Mouse (Mus musculus) myocyte (in vitro differentiated cells): ENCODE data around the gene Sap30bp.

Experiments
- E2F4 ChIP-seq: IDR thresholded peaks from one replicate; pipeline ENCODE4 v1.6.1; 2011; ENCODE audit warnings: mild to moderate bottlenecking, control low read depth, moderate library complexity; ENCODE audit not compliant: insufficient read depth
- MAX ChIP-seq: IDR thresholded peaks from one replicate; pipeline ENCODE4 v1.6.1; 2011; ENCODE audit warnings: low read depth, mild to moderate bottlenecking, control low read depth
- MYOD1 ChIP-seq, 3 experiments: IDR thresholded peaks; one replicate each; pipeline ENCODE4 v1.6.1; 2011; ENCODE audit warnings: control low read depth in 2 of 3, low read depth in 2 of 3, mild to moderate bottlenecking in 2 of 3, moderate library complexity in 1 of 3; ENCODE audit not compliant: insufficient read length in 2 of 3, control insufficient read depth in 1 of 3
- MYOG ChIP-seq, 3 experiments: IDR thresholded peaks; one replicate each; pipeline ENCODE4 v1.6.1; 2011; ENCODE audit warnings: control low read depth in 2 of 3, low read depth in 2 of 3, mild to moderate bottlenecking in 2 of 3; ENCODE audit not compliant: insufficient read length in 2 of 3, control insufficient read depth in 1 of 3, insufficient read depth in 1 of 3
- POLR2A ChIP-seq: IDR thresholded peaks from one replicate; pipeline ENCODE4 v1.6.1; 2011; ENCODE audit warnings: low read depth, mild to moderate bottlenecking, control low read depth, moderate library complexity; ENCODE audit not compliant: insufficient read length
- POLR2AphosphoS2 ChIP-seq: IDR thresholded peaks from one replicate; pipeline ENCODE4 v1.6.1; 2011; ENCODE audit warnings: low read depth, control low read depth; ENCODE audit not compliant: insufficient read length
- SRF ChIP-seq: IDR thresholded peaks from one replicate; pipeline ENCODE4 v1.6.1; 2011; ENCODE audit warnings: low read depth; ENCODE audit not compliant: control insufficient read depth, insufficient read length
- TCF12 ChIP-seq: IDR thresholded peaks from one replicate; pipeline ENCODE4 v1.6.1; 2011; ENCODE audit warnings: mild to moderate bottlenecking, control low read depth; ENCODE audit not compliant: poor library complexity, insufficient read depth, severe bottlenecking
- TCF3 ChIP-seq: IDR thresholded peaks from one replicate; pipeline ENCODE4 v1.6.1; 2011; ENCODE audit warnings: low read depth, control low read depth; ENCODE audit not compliant: insufficient read length
- USF1 ChIP-seq: IDR thresholded peaks from one replicate; pipeline ENCODE4 v1.6.1; 2011; ENCODE audit warnings: low read depth, mild to moderate bottlenecking, control low read depth, moderate library complexity

- TF ChIP-seq POLR2A (no peak), E2F4 (no peak), MYOD1 (IDR thresholded peaks at IDR 0.05; ENCODE audit: control insufficient read depth in 1 of 3, insufficient read length in 2 of 3, low read depth in 2 of 3) (no peak), POLR2AphosphoS2 (no peak), MYOG (IDR thresholded peaks at IDR 0.05; ENCODE audit: control insufficient read depth in 1 of 3, insufficient read depth in 1 of 3, insufficient read length in 2 of 3, low read depth in 2 of 3) (no peak), SRF (no peak), USF1 (no peak), TCF3 (no peak), TCF12 (no peak), MAX (no peak)
Measured at GRCm38 (mm10) chr11:115997047-115997446, 64.0 kb downstream of the Sap30bp start.
